Mouse (Mus musculus): Measurements from ENCODE around the gene Rbm19.

- no peak for TF ChIP-seq CTCF (IDR thresholded peaks at IDR 0.05; ENCODE audit: low read depth, low read length)
- TF ChIP-seq TAL1 (conservative IDR thresholded peaks at IDR 0.05; ENCODE audit: low read depth, low read length), result no peak
- TF ChIP-seq GATA1 (IDR thresholded peaks at IDR 0.05; ENCODE audit: borderline replicate concordance, low read length), result no peak
- no peak for TF ChIP-seq GATA2 (IDR thresholded peaks at IDR 0.05; ENCODE audit: borderline replicate concordance, low read depth, low read length)
- no peak for TF ChIP-seq POLR2AphosphoS5 (IDR thresholded peaks at IDR 0.05; ENCODE audit: insufficient replicate concordance, low read depth, low read length)
Measured at GRCm38 (mm10) chr5:120197813-120198387, 81.6 kb downstream of the Rbm19 start.
